Mouse (Mus musculus): ENCODE data around the gene Fyb.
"Not testable (repeated sequence)": the region's sequence is repeated elsewhere in the genome, so short reads cannot be mapped to it uniquely, and the experiment has no call there.

Fyb gene

GRCm38 (mm10) chr15:6562161-6562560 is 39.5 kb downstream of the Fyb start:
- in situ Hi-C loops (cut with MseI, MboI), result no loop called here

- in situ Hi-C loops (cut with MseI, MboI), result no loop called here
Observed at GRCm38 (mm10) chr15:6562629-6563028, 40.0 kb downstream of the Fyb start.

GRCm38 (mm10) chr15:6564977-6565421 is 42.3 kb downstream of the Fyb start:
- in situ Hi-C loops (cut with MseI, MboI), result no loop called here

GRCm38 (mm10) chr15:6565873-6566272 is 43.2 kb downstream of the Fyb start:
- in situ Hi-C loops (cut with MseI, MboI), result no loop called here

- in situ Hi-C loops (cut with MseI, MboI), result no loop called here
Observed at GRCm38 (mm10) chr15:6567993-6568392, 45.3 kb downstream of the Fyb start.

- in situ Hi-C loops (cut with MseI, MboI), result no loop called here
Observed at GRCm38 (mm10) chr15:6568605-6569004, 46.0 kb downstream of the Fyb start.

- in situ Hi-C loops (cut with MseI, MboI), result no loop called here
Observed at GRCm38 (mm10) chr15:6569074-6569473, 46.4 kb downstream of the Fyb start.

- in situ Hi-C loops (cut with MseI, MboI), result no loop called here
Observed at GRCm38 (mm10) chr15:6570164-6570861, 47.7 kb downstream of the Fyb start.

GRCm38 (mm10) chr15:6570876-6571275 is 48.2 kb downstream of the Fyb start:
- in situ Hi-C loops (cut with MseI, MboI), result no loop called here

GRCm38 (mm10) chr15:6574283-6574960 is 51.8 kb downstream of the Fyb start:
- in situ Hi-C loops (cut with MseI, MboI), result no loop called here

GRCm38 (mm10) chr15:6577971-6578370 is 55.3 kb downstream of the Fyb start:
- in situ Hi-C loops (cut with MseI, MboI), result no loop called here

GRCm38 (mm10) chr15:6578654-6579053 is 56.0 kb downstream of the Fyb start:
- in situ Hi-C loops (cut with MseI, MboI), result no loop called here

GRCm38 (mm10) chr15:6579194-6579768 is 56.6 kb downstream of the Fyb start:
- in situ Hi-C loops (cut with MseI, MboI), result no loop called here

GRCm38 (mm10) chr15:6579769-6580261 is 57.2 kb downstream of the Fyb start:
- in situ Hi-C loops (cut with MseI, MboI), result no loop called here

GRCm38 (mm10) chr15:6584645-6585044 is 62.0 kb downstream of the Fyb start:
- in situ Hi-C loops (cut with MseI, MboI), result no loop called here

- in situ Hi-C loops (cut with MseI, MboI), result not testable (repeated sequence)
Observed at GRCm38 (mm10) chr15:6586351-6586750, 63.7 kb downstream of the Fyb start.

GRCm38 (mm10) chr15:6587526-6587925 is 64.9 kb downstream of the Fyb start:
- in situ Hi-C loops (cut with MseI, MboI), result no loop called here

GRCm38 (mm10) chr15:6588192-6588591 is 65.5 kb downstream of the Fyb start:
- in situ Hi-C loops (cut with MseI, MboI), result no loop called here

GRCm38 (mm10) chr15:6590846-6591451 is 68.3 kb downstream of the Fyb start:
- in situ Hi-C loops (cut with MseI, MboI), result no loop called here

- in situ Hi-C loops (cut with MseI, MboI), result no loop called here
Observed at GRCm38 (mm10) chr15:6591527-6591926, 68.9 kb downstream of the Fyb start.

GRCm38 (mm10) chr15:6592561-6593253 is 70.1 kb downstream of the Fyb start:
- in situ Hi-C loops (cut with MseI, MboI), result no loop called here

GRCm38 (mm10) chr15:6593254-6593623 is 70.6 kb downstream of the Fyb start:
- in situ Hi-C loops (cut with MseI, MboI), result no loop called here

Measured in mouse trophoblast stem cell (cell line).